Mouse (Mus musculus): ENCODE data around the gene Apol6.

DNA sequence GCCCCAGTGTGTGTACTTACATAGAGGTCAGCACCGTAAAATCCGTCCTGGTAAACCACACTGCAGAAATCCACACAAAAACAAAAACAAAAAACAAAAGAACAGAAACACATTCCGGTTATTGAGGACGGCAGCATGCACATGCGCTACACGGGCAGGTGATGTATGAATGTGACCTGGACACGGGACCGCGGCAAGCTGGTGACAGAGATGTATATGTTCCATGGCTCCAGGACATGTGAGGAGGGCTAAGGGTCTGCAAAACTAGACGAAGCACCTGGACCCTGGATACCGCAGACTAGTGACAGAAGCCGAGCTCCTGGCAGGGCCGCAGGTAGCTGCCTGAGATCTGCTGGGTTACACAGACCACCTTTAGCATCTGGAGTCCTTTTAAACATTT lies 49.9 kb downstream of the Apol6 start:
- TF ChIP-seq CTCF (IDR thresholded peaks at IDR 0.05; ENCODE audit: extremely low read depth, insufficient read depth, low read length): no peak
- TF ChIP-seq POLR2A (IDR thresholded peaks at IDR 0.05; ENCODE audit: extremely low read depth, insufficient read depth, low read length): no peak

Data from cortical plate, adult 2 months (tissue).